Mouse (Mus musculus): ENCODE results near the gene Mrps21.
A peak's percentile ranks its signal among the peaks of the same experiment; 100 is the strongest.

Gene Mrps21

GRCm38 (mm10) chr3:95842503-95843214 lies 28.7 kb downstream of the Mrps21 start:
- DNase-seq, result peak; percentile 14

GRCm38 (mm10) chr3:95839250-95839649 lies 32.1 kb downstream of the Mrps21 start:
- DNase-seq, result no peak

- DNase-seq, result no peak
These were observed 42.3 kb downstream of the Mrps21 start for GRCm38 (mm10) chr3:95829053-95829452.

- DNase-seq, result no peak
These were observed 45.0 kb downstream of the Mrps21 start for GRCm38 (mm10) chr3:95826275-95826674.

GRCm38 (mm10) chr3:95820046-95821010 lies 51.0 kb downstream of the Mrps21 start:
- DNase-seq, result no peak

GRCm38 (mm10) chr3:95819351-95819985 lies 51.9 kb downstream of the Mrps21 start:
- DNase-seq, result peak; percentile 100

- peak; percentile 77 for DNase-seq
These were observed 52.6 kb downstream of the Mrps21 start, which contains the start of gene Rprd2 for GRCm38 (mm10) chr3:95818571-95819288. Gene Rprd2, minus strand, starts transcription at chr3:95818863.

GRCm38 (mm10) chr3:95818026-95818511 lies 53.2 kb downstream of the Mrps21 start:
- DNase-seq, result no peak

GRCm38 (mm10) chr3:95816681-95817080 lies 54.6 kb downstream of the Mrps21 start:
- DNase-seq, result no peak

All from thymus, postnatal 25 days (tissue).